Mouse (Mus musculus) layer of hippocampus, adult 9-11 months (tissue): ENCODE measurements around the gene Upp1.

Experiments used
- DNase-seq: peaks from one replicate; pipeline ENCODE4 v3.0.0; 2022

Gene Upp1

GRCm38 (mm10) chr11:9167331-9167730 is 49.4 kb downstream of the Upp1 start:
- no peak for DNase-seq

GRCm38 (mm10) chr11:9181477-9181876 is 63.6 kb downstream of the Upp1 start:
- DNase-seq = no peak
